Mouse (Mus musculus) intestine, postnatal 0 days (tissue): ENCODE measurements at regions not wholly inside any gene's neighbourhood (a gene's known extent, or its start where the extent isn't known, plus 50 kb on each side); places are given as distances from the start of the nearest gene placed in this dataset.

Source experiments
- ATAC-seq: fragments of 200-750 bp; cut with Nextera tagmentation; 2 replicates; pipeline ENCODE4 v1.8.0; 2017; ENCODE audit warnings: mild to moderate bottlenecking, moderate TSS enrichment, moderate library complexity
- H3K27ac ChIP-seq: fragments of 300-500 bp; sonication (generic); 2 replicates; pipeline ENCODE4 v1.5.1; 2014; ENCODE audit warnings: mild to moderate bottlenecking, low read depth, low read length, moderate library complexity
- H3K27me3 ChIP-seq: fragments of 300-500 bp; sonication (generic); replicated peaks from 2 replicates; pipeline ENCODE4 v1.6.1; 2014; ENCODE audit warnings: low read length, mixed read lengths; ENCODE audit not compliant: control insufficient read depth, insufficient read depth
- H3K36me3 ChIP-seq: fragments of 300-500 bp; sonication (generic); 2 replicates; pipeline ENCODE4 v1.6.1; 2014; ENCODE audit warnings: mild to moderate bottlenecking, moderate library complexity; ENCODE audit not compliant: control insufficient read depth, insufficient read depth
- H3K4me1 ChIP-seq: fragments of 300-500 bp; sonication (generic); replicated peaks from 2 replicates; pipeline ENCODE4 v1.6.1; 2014; ENCODE audit warnings: antibody characterized with exemption, low read length, mixed read lengths; ENCODE audit not compliant: control insufficient read depth, insufficient read depth
- H3K4me2 ChIP-seq: fragments of 300-500 bp; sonication (generic); replicated peaks from 2 replicates; pipeline ENCODE4 v1.6.1; 2014; ENCODE audit warnings: low read depth, mild to moderate bottlenecking, moderate library complexity
- H3K4me3 ChIP-seq: fragments of 300-500 bp; sonication (generic); 2 replicates; pipeline ENCODE4 v1.5.1; 2014; ENCODE audit warnings: low read depth, low read length
- H3K9ac ChIP-seq: fragments of 300-500 bp; sonication (generic); 2 replicates; pipeline ENCODE4 v1.6.1; 2014; ENCODE audit warnings: mild to moderate bottlenecking, low read depth, low read length
- H3K9me3 ChIP-seq: fragments of 300-500 bp; sonication (generic); 2 replicates; pipeline ENCODE4 v1.6.1; 2016; ENCODE audit warnings: mixed run types; ENCODE audit not compliant: control insufficient read depth
- CTCF ChIP-seq: sonication (generic); IDR thresholded peaks from 2 replicates; pipeline ENCODE4 v1.5.1; 2016; ENCODE audit warnings: low read depth, mild to moderate bottlenecking, control low read depth, antibody characterized with exemption, moderate library complexity
- WGBS: fragments of 180-500 bp; shearing (Covaris S2); extraction: QIAGEN DNeasy Blood & Tissue Kit; methylation state at CpG from one replicate; pipeline ENCODE4 v1.1.7; 2014; 5-methylcytosine and 5-hydroxymethylcytosine counted together

DNA sequence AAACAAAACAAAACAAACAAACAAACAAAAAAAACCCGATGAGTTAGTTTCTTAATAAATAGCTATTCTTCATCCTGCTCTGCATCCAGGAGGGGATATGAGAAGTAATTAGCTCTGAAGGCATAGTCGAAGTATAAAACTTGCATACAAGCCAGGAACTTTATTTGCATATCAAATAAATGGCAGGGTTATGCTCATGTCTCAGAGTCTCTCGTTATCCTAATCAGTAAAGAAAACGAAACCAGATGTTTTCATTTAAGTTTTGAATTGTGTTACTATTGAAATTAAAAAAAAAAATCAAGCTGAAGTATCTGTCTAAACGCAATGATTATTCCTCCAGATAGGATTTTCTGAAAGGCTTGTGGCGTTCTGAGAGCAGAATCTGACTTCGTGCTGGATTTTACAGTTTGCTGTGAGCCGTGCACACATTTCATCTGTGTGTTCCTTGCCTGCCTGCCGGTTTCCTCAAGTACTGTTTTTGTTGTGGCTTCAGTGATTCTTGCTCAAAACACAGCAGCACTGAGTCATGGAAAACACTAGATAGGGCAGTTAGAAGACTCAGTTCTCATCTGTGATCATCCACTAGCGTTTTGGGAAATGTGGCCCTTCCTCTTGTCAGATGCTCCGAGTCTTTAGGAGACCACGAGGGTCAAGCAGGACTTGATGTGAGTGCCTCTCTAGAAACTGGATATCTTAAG is 91.2 kb downstream of the Kcnrg start:
- Histone ChIP-seq H3K27ac (no peak overlapping the region), H3K4me1 (no peaks in the 10 kb centered on the region), H3K36me3 (no peaks in the 10 kb centered on the region), H3K9me3 (no peaks in the 10 kb centered on the region), H3K9ac (no peak overlapping the region), H3K4me2 (no peak overlapping the region), H3K4me3 (no peak overlapping the region), H3K27me3 (no peaks in the 10 kb centered on the region)
- TF ChIP-seq CTCF = no peak
- WGBS = 69% methylated on average over 12 of the region's 12 CpGs
- no peak for ATAC-seq

DNA sequence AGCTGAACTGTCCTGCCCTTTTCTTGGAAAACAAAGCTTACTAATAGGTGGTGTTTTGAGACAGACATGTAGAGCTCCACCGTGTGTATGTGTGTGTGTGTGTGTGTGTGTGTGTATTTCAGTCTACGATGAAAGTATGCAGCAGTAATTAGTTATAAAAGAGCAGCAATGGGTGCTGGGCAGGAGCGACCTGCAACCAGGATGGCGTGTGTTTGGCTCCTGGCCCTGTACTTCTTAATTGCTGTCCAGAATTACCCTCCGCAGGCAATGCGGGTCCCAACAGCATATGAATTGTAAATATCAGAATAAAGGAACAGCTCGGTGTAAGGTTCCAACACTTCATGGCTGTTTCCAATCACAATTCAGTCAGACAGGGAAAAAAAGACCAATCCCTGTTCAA is 92.4 kb downstream of the Kcnrg start:
- Histone ChIP-seq H3K36me3 (no peaks in the 10 kb centered on the region), H3K4me3 (no peak overlapping the region), H3K4me1 (no peaks in the 10 kb centered on the region), H3K9me3 (no peaks in the 10 kb centered on the region), H3K9ac (no peak overlapping the region), H3K27ac (no peak overlapping the region), H3K27me3 (no peaks in the 10 kb centered on the region), H3K4me2 (no peak overlapping the region)
- no peak for ATAC-seq
- TF ChIP-seq CTCF = no peak
- 80% methylated on average over 7 of the region's 7 CpGs for WGBS

DNA sequence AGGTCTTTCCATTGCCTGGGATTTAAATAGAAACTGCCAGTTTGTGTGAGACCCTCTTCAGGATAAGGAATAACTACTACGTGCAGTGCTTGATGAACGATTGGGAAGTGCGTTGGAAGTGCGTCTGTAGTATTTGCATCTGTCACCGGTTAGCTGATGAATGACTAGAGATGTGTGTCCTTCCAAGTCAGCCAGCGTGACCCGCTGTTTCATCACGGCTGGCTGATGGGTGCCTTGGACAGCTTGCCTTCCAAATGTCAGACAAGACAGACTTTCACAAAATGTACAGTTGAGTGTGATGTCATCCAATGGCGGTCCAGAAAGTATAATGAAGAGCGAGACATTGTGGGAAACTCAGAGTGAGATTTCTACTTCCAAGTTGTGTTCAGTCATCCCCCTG is 93.9 kb downstream of the Kcnrg start:
- no peaks in the 10 kb centered on the region for H3K36me3 ChIP-seq
- H3K9me3 ChIP-seq = no peaks in the 10 kb centered on the region
- no peak overlapping the region for H3K9ac ChIP-seq
- no peaks in the 10 kb centered on the region for H3K27me3 ChIP-seq
- no peak overlapping the region for H3K4me2 ChIP-seq
- no peak overlapping the region for H3K27ac ChIP-seq
- no peak for TF ChIP-seq CTCF
- ATAC-seq = no peak
- no peak overlapping the region for H3K4me3 ChIP-seq
- no peaks in the 10 kb centered on the region for H3K4me1 ChIP-seq
- 60% methylated on average over 10 of the region's 10 CpGs for WGBS

DNA sequence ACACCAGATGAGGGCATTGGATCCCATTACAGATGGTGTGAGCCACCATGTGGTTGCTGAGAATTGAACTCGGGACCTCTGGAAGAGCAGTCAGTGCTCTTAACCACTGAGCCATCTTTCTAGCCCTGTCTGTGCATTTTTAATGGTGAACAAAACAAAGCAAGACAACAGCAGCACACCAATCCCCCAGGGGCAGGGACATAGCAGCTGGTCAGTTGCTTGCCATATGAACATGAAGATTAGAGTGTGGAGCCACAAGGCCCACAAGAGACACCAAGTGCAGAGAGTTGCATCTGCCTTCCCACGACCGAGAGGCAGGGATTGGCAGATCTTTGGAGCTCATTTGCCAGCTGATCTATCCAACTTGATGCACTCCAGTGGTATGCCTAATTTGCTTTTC is 96.7 kb downstream of the Kcnrg start:
- ATAC-seq = no peak
- WGBS = 88% methylated on average over 3 of the region's 3 CpGs
- no peak for TF ChIP-seq CTCF

DNA sequence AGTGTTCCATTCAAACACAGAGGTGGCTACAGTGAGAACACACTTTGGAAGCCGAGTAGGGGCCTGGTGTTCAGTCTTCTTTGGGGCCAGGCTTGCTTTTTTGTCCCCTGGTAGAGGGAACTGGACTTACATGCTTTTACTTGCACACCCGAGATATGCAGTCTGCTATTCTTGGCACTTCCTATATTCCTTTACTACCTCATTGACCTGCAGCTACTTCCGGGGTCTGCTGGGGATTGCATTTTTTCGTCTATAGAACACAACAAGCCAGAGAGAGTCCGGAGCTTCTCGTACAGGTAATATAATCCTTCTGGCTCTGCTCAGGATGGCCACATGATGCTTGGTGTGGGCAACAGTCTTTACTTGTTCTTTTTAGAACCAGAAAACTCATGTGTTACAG is 99.7 kb downstream of the Kcnrg start:
- Histone ChIP-seq H3K36me3 (no peaks in the 10 kb centered on the region), H3K4me2 (no peak overlapping the region), H3K27me3 (no peaks in the 10 kb centered on the region), H3K27ac (no peak overlapping the region), H3K4me3 (no peak overlapping the region), H3K9me3 (no peaks in the 10 kb centered on the region), H3K4me1 (no peaks in the 10 kb centered on the region), H3K9ac (no peak overlapping the region)
- TF ChIP-seq CTCF = no peak
- WGBS = 86% methylated on average over 6 of the region's 6 CpGs
- ATAC-seq = no peak

More for the DNA sequence above, 96.7 kb downstream of the Kcnrg start:
- Histone ChIP-seq H3K36me3 (no peaks in the 10 kb centered on the region), H3K27ac (no peak overlapping the region), H3K4me2 (no peak overlapping the region), H3K27me3 (no peaks in the 10 kb centered on the region), H3K9ac (no peak overlapping the region), H3K9me3 (no peaks in the 10 kb centered on the region), H3K4me1 (no peaks in the 10 kb centered on the region), H3K4me3 (no peak overlapping the region)

DNA sequence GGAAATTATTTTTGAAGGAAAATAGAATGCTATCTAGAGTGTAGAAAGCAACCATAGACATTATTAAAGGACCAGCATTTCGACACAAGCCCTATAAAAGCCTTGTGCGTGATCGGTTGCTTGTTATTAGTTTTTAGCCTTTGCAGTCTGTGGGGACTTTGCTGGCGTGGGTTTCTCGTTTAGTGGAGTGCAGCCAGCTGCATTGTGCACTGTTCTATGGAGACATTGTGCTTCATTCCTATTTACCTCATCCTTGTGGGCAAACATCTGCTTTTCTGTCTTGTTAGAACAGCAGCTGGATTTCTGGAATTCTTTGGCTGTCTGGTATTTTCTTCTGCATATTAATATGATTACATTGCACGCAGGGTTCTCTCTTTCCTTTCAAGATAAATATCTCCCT is 101.1 kb downstream of the Kcnrg start:
- 76% methylated on average over 6 of the region's 6 CpGs for WGBS
- Histone ChIP-seq H3K4me1 (no peaks in the 10 kb centered on the region), H3K4me3 (no peak overlapping the region), H3K27me3 (no peaks in the 10 kb centered on the region), H3K36me3 (no peaks in the 10 kb centered on the region), H3K27ac (no peak overlapping the region), H3K9ac (no peak overlapping the region), H3K4me2 (no peak overlapping the region), H3K9me3 (no peaks in the 10 kb centered on the region)
- TF ChIP-seq CTCF = no peak
- ATAC-seq = no peak

DNA sequence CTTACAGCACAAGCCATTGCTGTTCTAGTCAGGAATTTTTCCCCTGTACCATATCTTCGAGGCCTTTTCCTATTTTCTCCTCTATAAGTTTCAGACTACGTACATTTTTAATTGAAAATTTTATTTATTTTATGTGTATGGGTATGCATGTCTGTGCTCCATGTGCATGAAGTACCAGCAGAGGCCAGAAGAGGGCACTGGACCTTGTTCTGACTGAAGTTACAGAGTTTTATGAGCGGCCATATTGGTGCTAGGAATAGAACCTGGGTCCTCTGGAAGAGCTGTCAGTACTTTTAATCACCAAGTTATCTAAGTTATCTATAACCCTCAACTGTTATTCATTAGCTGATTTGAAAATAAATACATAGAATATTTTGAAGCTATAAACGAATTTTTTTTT is 108.5 kb downstream of the Kcnrg start:
- H3K4me1 ChIP-seq = no peaks in the 10 kb centered on the region
- H3K27me3 ChIP-seq = no peaks in the 10 kb centered on the region
- H3K9me3 ChIP-seq = no peaks in the 10 kb centered on the region
- 95% methylated on average over 4 of the region's 4 CpGs for WGBS
- no peak overlapping the region for H3K27ac ChIP-seq
- no peaks in the 10 kb centered on the region for H3K36me3 ChIP-seq
- ATAC-seq = no peak
- H3K9ac ChIP-seq = no peak overlapping the region
- 0 out of 2 replicates have a peak, but pooled peaks have one; percentile 15 for TF ChIP-seq CTCF
- H3K4me2 ChIP-seq = no peak overlapping the region
- H3K4me3 ChIP-seq = no peak overlapping the region
